Mouse (Mus musculus): ENCODE measurements at regions not wholly inside any gene's neighbourhood (a gene's known extent, or its start where the extent isn't known, plus 50 kb on each side); places are given as distances from the start of the nearest gene placed in this dataset.

DNA sequence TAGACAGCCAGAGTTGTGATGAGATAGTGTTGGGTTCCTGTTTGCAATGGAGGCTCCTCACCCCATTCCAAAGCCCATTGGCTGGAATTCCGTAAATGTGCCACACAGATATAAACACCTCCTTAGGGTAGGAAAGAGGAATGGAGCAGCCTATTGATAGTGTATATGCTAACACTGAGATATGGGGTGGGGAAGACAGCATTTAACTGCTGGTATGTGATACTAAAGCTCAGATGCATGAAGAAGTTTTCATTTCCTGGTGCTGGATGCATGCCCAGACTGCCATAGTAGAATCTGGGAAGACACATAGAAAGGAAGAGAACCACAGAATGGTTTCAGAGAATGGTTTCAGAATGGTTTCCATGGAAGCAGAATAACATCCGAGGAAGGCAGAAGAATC is 482.4 kb downstream of the Lmo4 start:
- H3K4me2 ChIP-seq (replicated peaks; ENCODE audit: low read depth, low read length), result no peak overlapping the region
- no peak overlapping the region for H3K27ac ChIP-seq (ENCODE audit: low read depth, low read length)
- WGBS, result 85% methylated on average over 2 of the region's 2 CpGs
- no peaks in the 10 kb centered on the region for H3K4me1 ChIP-seq (replicated peaks; ENCODE audit: control insufficient read depth, insufficient read depth, low read length)
- no peaks in the 10 kb centered on the region for H3K9me3 ChIP-seq (ENCODE audit: control insufficient read depth, low read length)
- no peaks in the 10 kb centered on the region for H3K36me3 ChIP-seq (ENCODE audit: control insufficient read depth, insufficient read depth, low read length)
- ATAC-seq (ENCODE audit: low FRiP score) (no peak), DNase-seq (ENCODE audit: low spot score) (no peak)
- H3K4me3 ChIP-seq (ENCODE audit: low read depth, low read length), result no peak overlapping the region
- no peak overlapping the region for H3K9ac ChIP-seq (ENCODE audit: low read depth, low read length)
- H3K27me3 ChIP-seq (ENCODE audit: control insufficient read depth, insufficient read depth, low read length), result no peaks in the 10 kb centered on the region

DNA sequence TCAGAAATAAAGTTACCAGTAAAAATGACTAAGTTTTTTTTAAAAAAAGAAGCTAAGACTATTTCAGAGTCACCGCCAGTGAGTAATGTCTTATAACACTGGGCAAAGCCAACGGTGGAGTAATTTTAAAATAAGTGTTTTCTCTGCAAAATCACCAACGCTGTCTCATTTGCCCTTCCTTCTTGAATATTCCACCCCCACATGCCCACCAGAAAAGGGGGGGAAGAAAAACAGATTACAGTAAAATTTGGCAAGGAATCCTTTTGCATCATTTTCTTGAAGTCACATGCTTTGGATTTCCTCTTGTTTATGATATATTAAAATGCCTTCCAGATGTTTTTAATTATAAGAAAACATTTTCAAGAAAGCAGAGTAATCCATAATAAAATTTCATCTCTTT is 482.9 kb downstream of the Lmo4 start:
- DNase-seq (ENCODE audit: low spot score) (no peak), ATAC-seq (ENCODE audit: low FRiP score) (no peak)
- H3K4me2 ChIP-seq (replicated peaks; ENCODE audit: low read depth, low read length), result no peak overlapping the region
- no peaks in the 10 kb centered on the region for H3K9me3 ChIP-seq (ENCODE audit: control insufficient read depth, low read length)
- H3K27me3 ChIP-seq (ENCODE audit: control insufficient read depth, insufficient read depth, low read length), result no peaks in the 10 kb centered on the region
- WGBS, result 94% methylated on average over 3 of the region's 3 CpGs
- H3K36me3 ChIP-seq (ENCODE audit: control insufficient read depth, insufficient read depth, low read length), result no peaks in the 10 kb centered on the region
- H3K27ac ChIP-seq (ENCODE audit: low read depth, low read length), result no peak overlapping the region
- no peak overlapping the region for H3K9ac ChIP-seq (ENCODE audit: low read depth, low read length)
- no peaks in the 10 kb centered on the region for H3K4me1 ChIP-seq (replicated peaks; ENCODE audit: control insufficient read depth, insufficient read depth, low read length)
- H3K4me3 ChIP-seq (ENCODE audit: low read depth, low read length), result no peak overlapping the region

DNA sequence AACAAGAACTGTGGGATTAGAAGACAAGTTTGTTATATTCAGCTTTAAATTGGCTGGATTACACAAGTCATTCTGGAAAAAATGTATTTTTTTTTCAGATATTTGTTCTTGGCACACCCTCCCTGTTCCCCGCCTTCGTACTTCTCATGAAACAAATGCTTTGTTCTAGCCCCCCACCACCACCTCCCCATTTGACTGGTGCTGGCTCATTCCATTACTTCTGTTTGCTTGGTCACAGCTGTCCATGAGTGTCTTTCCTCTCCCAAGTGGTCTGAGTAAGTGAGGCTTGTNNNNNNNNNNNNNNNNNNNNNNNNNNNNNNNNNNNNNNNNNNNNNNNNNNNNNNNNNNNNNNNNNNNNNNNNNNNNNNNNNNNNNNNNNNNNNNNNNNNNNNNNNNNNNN is 491.8 kb downstream of the Lmo4 start:
- H3K9ac ChIP-seq (ENCODE audit: low read depth, low read length), result no peak overlapping the region
- no peak overlapping the region for H3K4me2 ChIP-seq (replicated peaks; ENCODE audit: low read depth, low read length)
- no peak overlapping the region for H3K4me3 ChIP-seq (ENCODE audit: low read depth, low read length)
- no peaks in the 10 kb centered on the region for H3K9me3 ChIP-seq (ENCODE audit: control insufficient read depth, low read length)
- no peaks in the 10 kb centered on the region for H3K36me3 ChIP-seq (ENCODE audit: control insufficient read depth, insufficient read depth, low read length)
- 89% methylated on average over 2 of the region's 2 CpGs for WGBS
- DNase-seq (ENCODE audit: low spot score) (no peak), ATAC-seq (ENCODE audit: low FRiP score) (no peak)
- no peaks in the 10 kb centered on the region for H3K27me3 ChIP-seq (ENCODE audit: control insufficient read depth, insufficient read depth, low read length)
- H3K4me1 ChIP-seq (replicated peaks; ENCODE audit: control insufficient read depth, insufficient read depth, low read length), result no peaks in the 10 kb centered on the region
- no peak overlapping the region for H3K27ac ChIP-seq (ENCODE audit: low read depth, low read length)

DNA sequence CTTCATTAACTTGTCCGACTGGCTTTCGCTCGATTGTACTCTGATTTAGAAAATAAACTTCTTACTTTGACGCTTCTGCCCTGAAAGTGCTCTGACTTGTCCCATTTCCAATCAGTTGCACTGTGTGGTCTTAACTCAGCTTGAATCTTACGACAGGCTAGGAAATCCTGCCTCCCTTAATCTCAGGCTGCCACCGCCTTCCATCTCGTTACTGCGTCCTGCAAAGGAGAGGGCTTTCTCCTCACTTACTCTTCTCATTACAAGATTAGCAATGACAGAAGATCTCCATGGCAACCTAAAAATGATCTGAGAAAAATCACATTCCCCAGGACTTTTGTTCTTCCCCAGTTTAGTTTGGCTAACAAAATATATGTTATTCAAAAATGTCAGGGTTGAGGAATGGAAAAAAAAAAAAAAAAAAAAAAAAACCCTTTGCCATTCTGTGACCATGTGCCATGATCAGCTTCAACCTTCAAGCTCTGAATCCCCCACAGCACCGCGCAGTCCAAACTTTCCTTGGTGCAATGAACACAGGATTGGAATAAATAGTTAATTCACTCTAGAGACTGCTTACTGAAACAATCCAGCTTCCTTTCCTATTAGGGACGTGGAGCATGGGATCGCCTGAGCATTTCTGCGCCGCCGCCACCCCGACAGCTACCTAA is 494.1 kb downstream of the Lmo4 start:
- Histone ChIP-seq H3K9ac (ENCODE audit: low read depth, low read length) (no peak overlapping the region), H3K4me1 (replicated peaks; ENCODE audit: control insufficient read depth, insufficient read depth, low read length) (no peaks in the 10 kb centered on the region), H3K36me3 (ENCODE audit: control insufficient read depth, insufficient read depth, low read length) (no peaks in the 10 kb centered on the region), H3K4me3 (ENCODE audit: low read depth, low read length) (no peak overlapping the region), H3K4me2 (replicated peaks; ENCODE audit: low read depth, low read length) (no peak overlapping the region), H3K27me3 (ENCODE audit: control insufficient read depth, insufficient read depth, low read length) (no peaks in the 10 kb centered on the region), H3K27ac (ENCODE audit: low read depth, low read length) (no peak overlapping the region), H3K9me3 (ENCODE audit: control insufficient read depth, low read length) (no peaks in the 10 kb centered on the region)
- 75% methylated on average over 16 of the region's 16 CpGs for WGBS
- ATAC-seq (ENCODE audit: low FRiP score), result no peak
- DNase-seq (ENCODE audit: low spot score), result peak; percentile 3

DNA sequence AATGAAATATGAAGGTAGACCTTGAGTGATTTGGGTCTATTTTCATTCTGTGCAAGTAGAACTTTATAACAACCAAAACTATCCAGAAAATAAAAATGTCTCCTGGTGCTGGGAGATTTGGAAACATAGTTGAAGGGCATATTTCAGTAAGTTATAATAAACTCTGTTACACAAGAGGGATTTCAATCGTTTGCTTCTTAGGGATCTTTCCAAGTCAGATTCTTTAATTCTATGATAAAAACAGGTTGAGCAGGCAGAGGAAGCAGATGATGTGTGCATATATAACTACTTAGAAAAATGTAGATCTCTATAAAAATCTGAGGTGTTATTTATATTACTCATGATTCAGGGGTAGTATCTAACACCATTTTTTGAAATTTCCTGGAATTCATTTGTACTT is 498.3 kb downstream of the Lmo4 start:
- Histone ChIP-seq H3K4me2 (replicated peaks; ENCODE audit: low read depth, low read length) (no peak overlapping the region), H3K9me3 (ENCODE audit: control insufficient read depth, low read length) (no peaks in the 10 kb centered on the region), H3K27me3 (ENCODE audit: control insufficient read depth, insufficient read depth, low read length) (no peaks in the 10 kb centered on the region), H3K9ac (ENCODE audit: low read depth, low read length) (no peak overlapping the region), H3K4me1 (replicated peaks; ENCODE audit: control insufficient read depth, insufficient read depth, low read length) (no peaks in the 10 kb centered on the region), H3K27ac (ENCODE audit: low read depth, low read length) (no peak overlapping the region), H3K36me3 (ENCODE audit: control insufficient read depth, insufficient read depth, low read length) (no peaks in the 10 kb centered on the region), H3K4me3 (ENCODE audit: low read depth, low read length) (no peak overlapping the region)
- DNase-seq (ENCODE audit: low spot score), result no peak
- WGBS, result 92% methylated on average over 1 of the region's 1 CpGs
- no peak for ATAC-seq (ENCODE audit: low FRiP score)

DNA sequence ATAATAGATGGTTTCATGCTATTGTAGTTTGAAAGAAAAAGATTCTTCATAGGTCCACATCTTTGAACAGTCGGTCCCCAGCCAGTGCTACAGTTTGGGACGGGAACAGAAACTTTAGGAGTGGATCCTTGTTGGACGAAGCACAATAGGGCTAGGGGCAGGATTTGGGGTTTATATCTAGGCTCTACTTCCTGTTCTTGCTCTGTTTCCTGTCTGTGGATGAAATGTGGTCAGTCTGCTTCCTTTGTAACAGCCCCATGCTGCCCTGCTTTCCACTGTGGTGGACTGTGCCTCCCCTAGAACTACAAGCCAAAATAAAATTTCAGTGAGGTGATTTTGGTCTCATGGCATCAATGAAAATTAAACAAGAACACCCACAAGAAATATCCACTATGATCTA is 510.2 kb downstream of the Lmo4 start:
- no peak overlapping the region for H3K4me2 ChIP-seq (replicated peaks; ENCODE audit: low read depth, low read length)
- no peak overlapping the region for H3K9ac ChIP-seq (ENCODE audit: low read depth, low read length)
- ATAC-seq (ENCODE audit: low FRiP score) (no peak), DNase-seq (ENCODE audit: low spot score) (no peak)
- H3K9me3 ChIP-seq (ENCODE audit: control insufficient read depth, low read length), result no peaks in the 10 kb centered on the region
- H3K27ac ChIP-seq (ENCODE audit: low read depth, low read length), result no peak overlapping the region
- H3K36me3 ChIP-seq (ENCODE audit: control insufficient read depth, insufficient read depth, low read length), result no peaks in the 10 kb centered on the region
- no peaks in the 10 kb centered on the region for H3K4me1 ChIP-seq (replicated peaks; ENCODE audit: control insufficient read depth, insufficient read depth, low read length)
- no peaks in the 10 kb centered on the region for H3K27me3 ChIP-seq (ENCODE audit: control insufficient read depth, insufficient read depth, low read length)
- WGBS, result 91% methylated on average over 3 of the region's 3 CpGs
- no peak overlapping the region for H3K4me3 ChIP-seq (ENCODE audit: low read depth, low read length)

DNA sequence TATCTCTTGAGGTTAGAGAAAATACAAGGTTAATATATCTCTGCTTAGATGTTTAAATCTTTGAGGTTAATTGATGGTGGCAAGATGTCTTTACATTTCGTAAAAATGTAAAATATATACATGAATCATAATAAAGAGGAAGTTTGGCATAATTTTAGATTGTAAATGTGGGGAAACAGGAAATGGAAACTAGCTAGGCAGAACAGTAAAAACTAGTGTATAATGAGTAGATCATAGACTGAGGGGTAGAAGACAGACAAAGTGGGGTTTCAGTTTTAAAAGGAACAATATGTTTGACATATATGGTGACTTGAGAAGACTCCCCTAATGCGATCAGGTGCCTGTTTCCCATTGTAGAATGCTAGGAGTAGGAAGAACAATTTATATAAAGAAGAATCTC is 519.3 kb downstream of the Lmo4 start:
- H3K27ac ChIP-seq (ENCODE audit: low read depth, low read length), result no peak overlapping the region
- WGBS, result 90% methylated on average over 2 of the region's 2 CpGs
- no peak for DNase-seq (ENCODE audit: low spot score)
- no peaks in the 10 kb centered on the region for H3K9me3 ChIP-seq (ENCODE audit: control insufficient read depth, low read length)
- no peak for ATAC-seq (ENCODE audit: low FRiP score)
- no peak overlapping the region for H3K9ac ChIP-seq (ENCODE audit: low read depth, low read length)
- no peaks in the 10 kb centered on the region for H3K27me3 ChIP-seq (ENCODE audit: control insufficient read depth, insufficient read depth, low read length)
- H3K36me3 ChIP-seq (ENCODE audit: control insufficient read depth, insufficient read depth, low read length), result no peaks in the 10 kb centered on the region
- no peaks in the 10 kb centered on the region for H3K4me1 ChIP-seq (replicated peaks; ENCODE audit: control insufficient read depth, insufficient read depth, low read length)
- no peak overlapping the region for H3K4me3 ChIP-seq (ENCODE audit: low read depth, low read length)
- no peak overlapping the region for H3K4me2 ChIP-seq (replicated peaks; ENCODE audit: low read depth, low read length)

DNA sequence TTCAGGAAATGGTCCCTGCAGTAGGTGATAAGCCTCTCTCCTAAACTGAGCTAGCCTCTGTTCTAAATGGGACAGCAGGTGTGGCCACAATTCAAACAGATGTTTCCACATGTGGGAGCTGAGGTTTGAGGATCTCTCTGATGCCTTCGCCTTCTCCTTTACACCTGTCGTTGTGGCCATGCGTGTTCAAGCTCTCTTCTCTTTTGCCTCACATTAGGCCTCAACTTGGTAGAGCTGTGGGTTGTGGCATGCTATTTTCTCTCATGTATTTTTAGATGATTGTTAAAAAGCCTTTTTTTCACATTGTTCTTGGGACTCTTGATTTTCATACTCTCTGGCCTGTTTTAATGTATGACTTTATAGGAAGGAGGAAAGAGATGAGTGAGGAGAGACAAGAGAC is 526.8 kb downstream of the Lmo4 start:
- Histone ChIP-seq H3K4me3 (ENCODE audit: low read depth, low read length) (no peak overlapping the region), H3K9ac (ENCODE audit: low read depth, low read length) (no peak overlapping the region), H3K4me1 (replicated peaks; ENCODE audit: control insufficient read depth, insufficient read depth, low read length) (no peaks in the 10 kb centered on the region), H3K9me3 (ENCODE audit: control insufficient read depth, low read length) (no peaks in the 10 kb centered on the region), H3K27ac (ENCODE audit: low read depth, low read length) (no peak overlapping the region), H3K27me3 (ENCODE audit: control insufficient read depth, insufficient read depth, low read length) (no peaks in the 10 kb centered on the region), H3K4me2 (replicated peaks; ENCODE audit: low read depth, low read length) (no peak overlapping the region), H3K36me3 (ENCODE audit: control insufficient read depth, insufficient read depth, low read length) (no peaks in the 10 kb centered on the region)
- ATAC-seq (ENCODE audit: low FRiP score) (no peak), DNase-seq (ENCODE audit: low spot score) (no peak)
- 96% methylated on average over 3 of the region's 3 CpGs for WGBS

DNA sequence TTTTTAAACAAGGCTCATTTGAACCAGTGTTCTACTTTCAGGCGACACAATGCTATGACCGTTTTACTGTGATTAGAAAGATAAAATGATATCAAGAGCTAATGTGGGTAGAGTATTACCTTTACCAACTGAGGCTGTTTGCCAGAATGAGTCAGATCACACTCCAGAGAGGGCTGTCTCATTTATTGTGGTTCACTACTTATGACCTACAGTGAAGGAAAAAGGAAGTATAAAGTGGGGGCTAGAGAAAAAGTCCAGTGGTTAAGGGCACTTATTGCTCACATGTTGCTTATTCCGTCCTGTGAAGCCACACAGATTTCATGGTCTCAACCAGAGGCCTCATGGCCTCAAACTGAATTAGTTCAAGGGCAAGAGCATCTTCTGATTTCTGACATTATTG is 530.2 kb downstream of the Lmo4 start:
- WGBS, result 86% methylated on average over 3 of the region's 3 CpGs
- Histone ChIP-seq H3K27me3 (ENCODE audit: control insufficient read depth, insufficient read depth, low read length) (no peaks in the 10 kb centered on the region), H3K4me1 (replicated peaks; ENCODE audit: control insufficient read depth, insufficient read depth, low read length) (no peaks in the 10 kb centered on the region), H3K36me3 (ENCODE audit: control insufficient read depth, insufficient read depth, low read length) (no peaks in the 10 kb centered on the region), H3K9ac (ENCODE audit: low read depth, low read length) (no peak overlapping the region), H3K9me3 (ENCODE audit: control insufficient read depth, low read length) (no peaks in the 10 kb centered on the region), H3K27ac (ENCODE audit: low read depth, low read length) (no peak overlapping the region), H3K4me2 (replicated peaks; ENCODE audit: low read depth, low read length) (no peak overlapping the region), H3K4me3 (ENCODE audit: low read depth, low read length) (no peak overlapping the region)
- DNase-seq (ENCODE audit: low spot score), result no peak
- ATAC-seq (ENCODE audit: low FRiP score), result no peak

All from hindbrain, embryonic 11.5 days (tissue).